Mouse (Mus musculus) brain, embryonic 14.5 days (tissue): ENCODE measurements at regions not wholly inside any gene's neighbourhood (a gene's known extent, or its start where the extent isn't known, plus 50 kb on each side); places are given as distances from the start of the nearest gene placed in this dataset.
A peak's percentile ranks its signal among the peaks of the same experiment; 100 is the strongest.

Experiments used
- DNase-seq: peaks from one replicate; pipeline ENCODE4 v3.0.0-alpha.2; 2011; ENCODE audit warnings: low read depth
- CTCF ChIP-seq: fragments of 200-500 bp; IDR thresholded peaks from 2 replicates; pipeline ENCODE4 v1.5.1; 2012; ENCODE audit warnings: inconsistent platforms, mild to moderate bottlenecking, moderate library complexity, borderline replicate concordance; ENCODE audit not compliant: insufficient read depth, insufficient read length; ENCODE audit errors: extremely low read depth
- POLR2A ChIP-seq: fragments of 200-500 bp; IDR thresholded peaks from 2 replicates; pipeline ENCODE4 v1.6.1; 2012; ENCODE audit warnings: mild to moderate bottlenecking, inconsistent platforms, borderline replicate concordance; ENCODE audit not compliant: poor library complexity, insufficient read depth, insufficient read length, severe bottlenecking; ENCODE audit errors: extremely low read depth

DNA sequence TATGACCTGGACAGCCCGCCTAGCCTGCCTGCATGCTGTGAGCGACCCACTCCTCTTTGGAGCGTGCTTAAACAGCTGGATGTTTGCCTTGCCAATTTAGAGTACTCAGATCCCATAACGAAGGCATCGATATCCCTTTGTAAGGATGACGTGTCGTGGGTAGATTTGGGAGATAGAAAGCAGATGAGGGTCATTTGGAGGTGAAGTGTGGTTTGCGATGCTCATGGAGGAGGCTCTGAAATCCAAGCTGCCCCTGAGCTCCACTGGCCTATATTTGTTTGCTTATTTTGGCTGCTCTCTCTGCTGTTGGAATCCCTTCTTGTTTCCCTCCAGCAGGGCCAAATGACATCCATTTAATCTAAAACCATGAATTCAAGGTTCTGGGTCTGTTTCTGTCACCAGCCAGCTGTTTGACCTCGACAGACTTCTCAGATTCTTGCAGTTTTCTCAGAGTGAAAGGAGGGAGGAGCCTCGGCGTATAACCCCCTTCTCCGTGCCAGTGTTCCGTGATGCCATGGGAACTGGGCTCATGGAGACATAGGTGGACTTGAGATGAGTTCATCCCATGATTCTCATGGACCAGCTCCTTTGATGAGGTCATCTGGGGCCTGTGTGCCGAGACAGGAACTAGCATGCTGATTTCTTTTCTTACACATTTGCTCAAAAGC lies 144.7 kb upstream of the Mki67 start:
- TF ChIP-seq CTCF (no peak), POLR2A (no peak)
- no peak for DNase-seq

DNA sequence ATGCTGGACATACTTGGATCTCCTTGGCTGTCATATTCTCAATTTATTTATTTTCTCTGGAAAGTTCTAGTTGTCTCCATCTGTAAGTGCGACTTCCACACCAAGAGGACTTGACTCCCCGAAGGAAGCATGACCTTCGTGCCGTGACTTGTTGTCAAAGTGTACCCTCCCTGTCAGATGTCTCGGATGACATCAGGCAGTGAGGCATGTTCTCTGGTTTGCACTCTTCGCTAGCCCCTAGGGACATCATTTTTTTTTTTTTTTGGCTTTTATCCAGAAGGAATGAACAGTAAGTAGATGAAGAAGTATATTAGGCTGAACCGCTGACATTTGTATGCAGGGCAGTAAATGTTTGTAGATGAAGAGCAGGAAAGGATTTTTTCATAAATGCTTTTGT lies 145.2 kb upstream of the Mki67 start:
- TF ChIP-seq CTCF, result no peak
- no peak for TF ChIP-seq POLR2A
- DNase-seq, result no peak

DNA sequence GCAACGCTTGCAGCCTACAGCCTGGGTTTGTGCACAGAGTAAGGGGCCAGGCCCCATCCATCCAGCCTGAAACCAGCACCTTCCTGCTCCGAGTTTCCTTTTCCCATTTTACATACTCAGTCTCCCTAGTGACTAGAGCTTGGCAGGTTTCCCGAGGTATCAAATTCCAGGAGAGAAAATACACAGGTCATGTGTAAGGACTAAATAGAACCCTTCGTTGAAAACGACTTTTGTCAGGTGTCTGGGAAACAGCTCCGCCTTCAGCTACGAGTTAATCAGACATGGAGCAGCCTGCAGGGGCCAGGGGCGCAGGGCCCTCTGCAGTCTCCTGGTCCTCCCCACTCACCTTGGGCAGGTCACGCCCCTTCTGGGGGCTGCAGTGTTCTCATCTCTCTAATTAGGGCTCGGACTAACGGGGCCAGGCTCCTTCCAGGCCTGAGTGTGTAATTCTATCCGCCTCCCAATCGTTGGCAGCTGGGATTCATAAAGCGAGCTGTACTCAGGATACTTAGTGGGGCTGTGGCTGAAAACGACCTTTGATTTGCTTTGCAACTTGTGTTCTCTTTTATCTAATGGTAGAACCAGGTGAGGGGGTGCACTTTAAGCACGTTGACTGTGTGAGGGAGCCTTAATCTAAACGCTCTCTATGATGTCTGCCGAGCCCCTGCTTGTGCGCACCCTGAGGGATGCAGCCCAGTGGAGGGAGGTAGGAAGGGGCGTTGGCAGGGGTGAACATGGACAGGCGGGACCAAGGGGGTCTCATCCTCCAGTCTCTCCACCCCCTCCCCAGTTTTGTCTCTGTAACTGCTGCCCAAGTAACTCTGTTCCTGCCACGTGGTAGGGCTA lies 147.6 kb upstream of the Mki67 start:
- peak; percentile 48 for DNase-seq
- TF ChIP-seq POLR2A (no peak), CTCF (no peak)

DNA sequence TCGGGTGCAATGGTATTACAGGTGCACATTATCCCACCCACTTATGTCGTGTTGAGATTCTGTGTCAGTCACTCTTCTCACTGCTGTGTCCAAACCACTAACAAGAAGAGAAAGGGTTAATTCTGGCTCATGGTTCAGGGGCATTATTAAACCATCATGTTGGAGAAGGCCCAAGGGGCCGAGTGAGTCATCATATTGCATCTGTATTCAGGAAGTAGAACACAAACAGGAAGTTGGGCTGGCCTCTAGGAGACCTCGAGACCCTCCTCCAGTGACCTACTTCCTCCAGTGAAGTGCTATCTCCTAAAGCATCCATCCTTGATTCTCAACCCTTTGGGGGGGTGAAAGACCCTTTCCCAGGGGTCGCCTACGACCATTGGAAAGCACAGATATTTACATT lies 154.8 kb upstream of the Mki67 start:
- no peak for DNase-seq
- no peak for TF ChIP-seq POLR2A
- TF ChIP-seq CTCF, result no peak

DNA sequence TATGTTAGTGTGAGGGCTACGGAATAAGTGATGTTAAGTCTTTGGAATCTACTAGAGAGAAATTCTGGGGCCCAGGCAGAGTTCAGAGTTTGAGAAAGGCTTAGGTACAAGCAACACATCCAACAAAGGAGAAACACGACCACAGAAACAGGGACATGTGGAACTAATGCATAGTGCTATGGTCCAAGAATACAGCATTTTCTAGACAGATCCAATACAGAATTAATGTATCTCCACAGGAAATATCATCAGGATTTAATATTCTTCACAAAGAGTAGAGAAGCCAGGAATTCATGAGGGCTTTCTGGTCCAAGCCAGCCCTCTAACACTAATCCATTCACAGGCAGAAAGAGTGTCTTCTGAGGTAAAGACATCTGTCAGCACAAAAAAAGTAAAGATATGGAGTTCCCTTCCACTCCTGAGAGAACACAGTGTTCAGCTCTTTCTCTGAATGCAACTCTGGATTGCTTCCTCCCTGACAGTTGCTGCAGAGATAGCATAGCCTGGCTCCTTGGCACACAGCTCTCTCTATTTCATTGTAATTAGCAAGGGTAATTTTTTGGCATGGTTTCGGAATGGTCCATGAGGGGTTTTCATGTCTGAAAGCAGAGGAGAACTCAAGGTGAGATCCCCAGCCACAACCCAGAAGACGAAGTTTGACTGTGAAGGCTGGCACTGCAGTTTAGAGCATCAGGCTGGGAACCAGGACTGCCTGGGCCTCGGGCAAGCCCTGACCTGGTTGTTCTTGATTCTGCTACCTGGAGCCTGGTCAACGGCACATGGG lies 161.1 kb upstream of the Mki67 start:
- no peak for TF ChIP-seq CTCF
- DNase-seq, result peak; percentile 40

DNA sequence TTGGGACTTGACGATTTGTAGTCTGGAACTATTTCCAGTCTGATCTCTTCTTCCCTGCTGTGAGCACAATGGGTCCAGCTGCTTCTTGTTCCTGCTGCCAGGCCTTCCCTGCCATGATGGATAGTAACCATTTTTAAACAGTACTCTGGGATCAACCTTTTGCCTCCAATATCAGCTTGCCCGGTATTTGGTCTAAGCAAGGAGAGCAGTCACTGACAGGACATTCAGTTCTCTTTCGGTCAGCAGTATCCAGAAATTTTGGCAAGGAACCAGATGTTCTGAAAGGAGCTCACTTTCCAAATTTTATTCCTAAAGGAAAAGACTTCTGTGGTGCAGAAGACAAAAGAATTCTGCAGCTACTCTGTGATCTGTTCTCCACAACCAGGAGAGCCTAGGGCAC lies 162.6 kb upstream of the Mki67 start:
- TF ChIP-seq POLR2A (no peak), CTCF (no peak)
- DNase-seq, result no peak

DNA sequence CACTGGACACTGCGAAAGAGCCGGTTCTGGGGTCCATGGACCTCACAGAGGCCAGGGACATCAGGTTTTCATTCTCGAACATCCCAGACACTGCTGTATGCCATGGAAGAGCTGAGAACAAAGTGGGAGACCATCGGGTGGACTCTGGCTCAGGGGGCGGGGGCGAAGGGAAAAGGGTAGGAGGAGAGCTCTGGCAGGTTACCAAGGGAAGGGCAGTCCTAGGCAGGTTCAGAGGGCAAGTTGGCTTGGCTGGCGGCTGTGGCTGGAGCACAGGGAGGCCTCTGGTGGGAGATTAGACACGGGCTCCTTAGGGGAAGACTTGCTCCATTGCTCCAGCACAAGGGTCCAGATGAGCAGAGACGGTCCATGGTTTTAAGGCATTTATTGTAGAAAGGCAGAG lies 164.3 kb upstream of the Mki67 start:
- DNase-seq, result no peak

DNA sequence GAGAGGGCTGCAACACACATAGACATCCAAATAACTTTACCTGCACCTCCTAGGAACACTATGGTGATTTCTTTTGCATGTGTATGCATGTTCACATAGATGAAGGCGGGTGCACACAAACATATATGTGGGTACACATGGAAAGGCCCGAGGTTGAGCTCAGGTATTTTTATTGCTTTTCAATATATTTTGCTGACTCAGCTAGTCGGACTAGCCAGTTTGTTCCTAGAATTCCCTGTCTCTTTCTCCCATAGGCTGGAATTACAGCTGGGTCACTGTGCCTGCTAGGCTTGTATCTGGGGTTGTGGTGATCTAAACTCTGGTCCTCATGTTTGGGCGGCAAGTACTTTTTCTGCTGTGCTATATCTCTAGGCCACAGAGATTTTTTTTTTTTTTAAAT lies 166.1 kb upstream of the Mki67 start:
- DNase-seq, result no peak
- TF ChIP-seq CTCF, result no peak
- no peak for TF ChIP-seq POLR2A

More for the DNA sequence above, 164.3 kb upstream of the Mki67 start:
- no peak for TF ChIP-seq CTCF
- no peak for TF ChIP-seq POLR2A

DNA sequence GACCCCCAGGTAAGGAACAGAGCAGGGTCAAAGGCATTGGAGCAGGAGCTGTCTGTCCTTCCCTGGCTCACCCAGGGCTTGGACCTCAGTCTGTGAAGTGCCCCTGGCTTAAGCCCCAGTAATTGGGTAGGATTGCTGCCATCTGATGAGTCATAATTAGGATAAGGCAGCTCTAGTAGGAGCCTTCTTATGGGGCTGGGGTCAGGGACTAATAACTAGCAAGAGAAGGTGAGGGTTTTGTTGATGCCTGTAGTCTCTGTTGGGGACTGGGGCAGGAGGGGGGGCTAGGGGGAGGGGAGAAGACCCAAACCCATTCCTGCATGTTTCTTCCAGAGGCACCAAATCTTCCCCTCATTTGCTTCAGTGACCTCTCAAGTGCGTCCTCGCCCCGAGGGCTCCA lies 172.4 kb upstream of the Mki67 start:
- TF ChIP-seq POLR2A (no peak), CTCF (no peak)

DNA sequence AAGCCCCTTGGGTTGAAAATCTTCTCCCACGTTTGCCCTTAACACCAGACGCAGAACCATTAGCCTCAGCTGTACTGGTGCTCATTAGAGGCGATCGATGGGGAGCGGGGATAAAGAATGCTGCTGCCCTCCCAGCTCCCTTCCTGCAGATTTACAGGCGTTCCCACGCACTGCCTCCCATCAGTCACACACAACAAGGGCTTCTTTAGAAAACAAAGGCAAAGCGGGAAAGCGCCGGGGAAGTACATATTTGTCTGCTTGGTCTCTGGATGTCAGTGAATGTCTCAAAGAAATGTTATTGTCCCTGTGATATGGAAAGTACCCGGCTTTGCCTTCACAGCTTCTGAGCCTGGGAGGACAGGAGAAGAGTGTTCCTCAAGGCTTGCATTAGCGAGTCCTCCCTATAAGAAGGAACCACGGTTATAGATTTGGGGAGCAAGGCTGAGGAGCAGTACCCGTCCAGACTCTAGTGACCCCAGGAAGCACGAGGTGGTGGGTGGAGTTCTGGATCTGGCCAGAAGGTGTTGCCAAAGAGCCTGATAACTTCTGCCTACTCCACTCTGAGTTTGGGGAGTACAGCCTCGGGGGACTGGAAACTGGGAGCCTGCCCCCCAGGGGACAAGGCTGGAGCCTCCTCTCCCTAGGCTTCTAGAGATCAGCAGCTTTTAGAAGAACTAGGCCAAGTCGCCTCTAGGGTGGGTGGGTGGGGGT lies 173.0 kb upstream of the Mki67 start:
- peak; percentile 77 for DNase-seq
- TF ChIP-seq POLR2A, result no peak
- peak; percentile 66 for TF ChIP-seq CTCF

More for the DNA sequence above, 172.4 kb upstream of the Mki67 start:
- DNase-seq, result peak; percentile 50

DNA sequence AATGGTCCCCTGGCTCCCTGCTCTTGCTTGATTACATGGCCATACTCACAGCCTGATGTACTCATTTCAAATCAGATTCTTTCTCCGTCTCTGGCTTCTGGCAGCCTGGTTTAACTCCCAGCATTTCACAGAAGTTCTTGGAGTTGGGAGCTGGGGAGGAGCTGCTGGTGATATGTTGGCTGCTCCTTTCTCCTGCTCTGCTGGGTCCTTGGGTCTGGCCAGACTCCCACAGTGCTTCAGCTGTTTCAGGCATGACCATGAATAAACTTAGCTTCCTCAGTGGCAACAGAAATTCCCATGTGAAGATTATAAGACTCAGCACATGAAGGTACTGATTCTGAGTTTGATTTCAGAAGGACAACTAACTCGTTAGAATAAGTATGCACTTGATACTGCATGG lies 182.7 kb upstream of the Mki67 start:
- no peak for DNase-seq
- TF ChIP-seq POLR2A (no peak), CTCF (no peak)

DNA sequence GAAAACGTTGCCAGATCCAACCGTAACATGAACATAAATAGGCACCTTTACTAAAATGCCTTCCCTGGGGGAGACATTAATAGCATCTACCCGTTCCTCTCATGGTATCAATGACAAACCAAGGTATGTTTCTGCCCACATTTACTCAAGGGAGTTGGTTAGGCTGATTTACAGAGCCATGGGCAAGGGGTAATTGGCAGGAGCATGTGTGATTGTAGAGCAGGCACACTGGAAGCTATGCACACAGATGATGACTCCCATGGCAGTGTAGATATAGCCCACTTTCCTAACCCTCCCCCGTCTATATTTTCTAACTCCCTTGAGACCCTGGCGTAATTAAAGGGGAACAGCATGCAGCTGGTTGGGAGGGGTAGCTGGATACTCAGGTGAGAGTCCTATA lies 183.6 kb upstream of the Mki67 start:
- DNase-seq, result no peak
- TF ChIP-seq POLR2A, result no peak
- TF ChIP-seq CTCF, result no peak

DNA sequence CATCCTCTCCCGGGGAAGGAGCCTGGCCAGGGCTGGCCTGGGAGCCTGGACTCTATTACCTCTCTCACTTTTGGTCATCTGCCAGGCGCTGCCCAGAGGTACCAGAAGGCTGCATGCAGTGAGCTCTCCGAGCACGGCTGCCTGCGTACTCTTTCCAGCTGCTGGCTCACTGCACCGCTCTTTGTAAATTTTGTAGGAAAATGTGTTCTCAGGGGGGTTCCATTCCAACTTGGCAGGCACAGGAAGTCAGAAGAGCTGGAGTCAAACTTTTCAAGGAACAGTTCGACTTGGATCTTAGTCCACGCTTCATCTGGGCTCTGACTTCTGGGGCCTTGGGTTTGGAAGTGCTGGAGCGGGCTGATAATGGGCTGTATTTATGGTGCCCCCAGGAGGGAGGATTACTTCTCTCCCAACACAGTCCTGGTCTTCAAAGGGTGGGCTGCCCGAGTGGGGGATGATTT lies 184.7 kb upstream of the Mki67 start:
- TF ChIP-seq CTCF, result no peak
- TF ChIP-seq POLR2A, result no peak
- peak; percentile 22 for DNase-seq
